Mouse (Mus musculus): Measurements from ENCODE around the gene Ap5s1. TPM values are rescaled to one million over a fixed set of nuclear protein-coding genes. Genes with fewer than 3 reads are reported as not detected.
"Not testable (repeated sequence)": the region's sequence is repeated elsewhere in the genome, so short reads cannot be mapped to it uniquely, and the experiment has no call there.

The Ap5s1 gene
- polyA plus RNA-seq, 1 experiment from 2014 or later = 31.4 TPM

DNA sequence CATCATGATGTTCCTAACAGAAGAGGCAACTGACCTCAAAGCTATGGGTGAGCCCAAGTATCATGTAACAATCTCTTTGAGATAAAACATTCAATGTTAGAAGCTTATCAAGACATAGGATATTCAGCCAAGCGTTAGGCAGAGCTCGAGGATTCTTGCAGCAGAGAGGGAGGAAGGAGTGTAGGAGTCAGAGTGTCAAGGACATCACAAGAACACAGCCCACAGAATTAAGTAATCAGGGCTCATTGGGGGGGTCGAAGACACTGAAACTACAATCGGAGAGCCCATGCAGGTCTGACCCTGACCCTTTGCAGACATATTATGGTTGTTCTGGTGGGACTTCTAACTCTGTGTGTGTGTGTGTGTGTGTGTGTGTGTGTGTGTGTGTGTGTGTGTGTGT, 13.2 kb downstream of the Ap5s1 start:
- WGBS = 82% methylated on average over 4 of the region's 4 CpGs
- Histone ChIP-seq H3K4me1 (replicated peaks; ENCODE audit: control insufficient read depth, insufficient read depth, low read length) (no peaks in the 10 kb centered on the region), H3K4me3 (ENCODE audit: low read depth, low read length) (no peak overlapping the region), H3K27me3 (ENCODE audit: control insufficient read depth, insufficient read depth, low read length) (no peaks in the 10 kb centered on the region), H3K9me3 (ENCODE audit: control insufficient read depth, low read length) (no peaks in the 10 kb centered on the region), H3K36me3 (ENCODE audit: control insufficient read depth, insufficient read depth, low read length) (no peaks in the 10 kb centered on the region), H3K27ac (ENCODE audit: low read depth, low read length) (no peak overlapping the region), H3K9ac (ENCODE audit: low read length) (no peak overlapping the region), H3K4me2 (ENCODE audit: low read depth, low read length, severe bottlenecking) (no peak overlapping the region)
- ATAC-seq (replicated peaks; ENCODE audit: low FRiP score) (no peak), DNase-seq (ENCODE audit: low spot score) (no peak)

GRCm38 (mm10) chr2:131221853-131222515, 15.1 kb downstream of the Ap5s1 start:
- H3K9ac ChIP-seq (ENCODE audit: low read length) = no peak overlapping the region
- no peak overlapping the region for H3K27ac ChIP-seq (ENCODE audit: low read depth, low read length)
- no peak overlapping the region for H3K4me2 ChIP-seq (ENCODE audit: low read depth, low read length, severe bottlenecking)
- H3K36me3 ChIP-seq (ENCODE audit: control insufficient read depth, insufficient read depth, low read length) = no peaks in the 10 kb centered on the region
- 77% methylated on average over 3 of the region's 3 CpGs for WGBS
- no peaks in the 10 kb centered on the region for H3K4me1 ChIP-seq (replicated peaks; ENCODE audit: control insufficient read depth, insufficient read depth, low read length)
- DNase-seq (ENCODE audit: low spot score) (no peak), ATAC-seq (replicated peaks; ENCODE audit: low FRiP score) (no peak)
- no peaks in the 10 kb centered on the region for H3K27me3 ChIP-seq (ENCODE audit: control insufficient read depth, insufficient read depth, low read length)
- no peaks in the 10 kb centered on the region for H3K9me3 ChIP-seq (ENCODE audit: control insufficient read depth, low read length)
- no peak overlapping the region for H3K4me3 ChIP-seq (ENCODE audit: low read depth, low read length)

GRCm38 (mm10) chr2:131222562-131222961, 15.7 kb downstream of the Ap5s1 start:
- no peak overlapping the region for H3K27ac ChIP-seq (ENCODE audit: low read depth, low read length)
- no peak for ATAC-seq (replicated peaks; ENCODE audit: low FRiP score)

DNA sequence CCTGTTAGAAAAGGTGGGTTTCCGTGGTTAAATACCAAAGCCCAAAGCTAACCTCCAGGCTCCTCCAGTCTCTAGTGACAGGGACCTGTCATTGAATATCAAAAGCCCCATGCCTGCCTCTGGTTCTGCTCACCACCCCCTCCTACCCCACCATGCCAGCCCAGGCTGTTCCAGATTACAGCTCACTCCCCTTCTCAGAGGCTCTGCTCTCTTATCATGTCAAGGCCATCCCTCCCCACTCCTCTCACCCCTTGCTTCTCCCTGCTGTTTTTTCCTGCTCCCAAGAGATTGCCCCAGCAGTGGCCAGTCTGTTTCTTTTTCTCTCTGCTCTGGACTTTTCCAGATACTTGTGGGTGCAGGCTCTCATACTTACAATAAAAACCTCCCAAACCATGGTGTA, 16.7 kb downstream of the Ap5s1 start:
- no peak overlapping the region for H3K4me3 ChIP-seq (ENCODE audit: low read depth, low read length)
- H3K36me3 ChIP-seq (ENCODE audit: control insufficient read depth, insufficient read depth, low read length) = no peaks in the 10 kb centered on the region
- H3K27me3 ChIP-seq (ENCODE audit: control insufficient read depth, insufficient read depth, low read length) = no peaks in the 10 kb centered on the region
- H3K4me1 ChIP-seq (replicated peaks; ENCODE audit: control insufficient read depth, insufficient read depth, low read length) = no peaks in the 10 kb centered on the region
- 78% methylated on average over 1 of the region's 1 CpGs for WGBS
- no peak overlapping the region for H3K9ac ChIP-seq (ENCODE audit: low read length)
- ATAC-seq (replicated peaks; ENCODE audit: low FRiP score) (no peak), DNase-seq (ENCODE audit: low spot score) (no peak)
- H3K27ac ChIP-seq (ENCODE audit: low read depth, low read length) = no peak overlapping the region
- no peak overlapping the region for H3K4me2 ChIP-seq (ENCODE audit: low read depth, low read length, severe bottlenecking)
- no peaks in the 10 kb centered on the region for H3K9me3 ChIP-seq (ENCODE audit: control insufficient read depth, low read length)

More at GRCm38 (mm10) chr2:131222562-131222961, 15.7 kb downstream of the Ap5s1 start:
- H3K4me3 ChIP-seq (ENCODE audit: low read depth, low read length) = no peak overlapping the region
- WGBS = 67% methylated on average over 5 of the region's 5 CpGs
- H3K4me2 ChIP-seq (ENCODE audit: low read depth, low read length, severe bottlenecking) = no peak overlapping the region
- no peaks in the 10 kb centered on the region for H3K27me3 ChIP-seq (ENCODE audit: control insufficient read depth, insufficient read depth, low read length)
- H3K36me3 ChIP-seq (ENCODE audit: control insufficient read depth, insufficient read depth, low read length) = no peaks in the 10 kb centered on the region
- H3K4me1 ChIP-seq (replicated peaks; ENCODE audit: control insufficient read depth, insufficient read depth, low read length) = no peaks in the 10 kb centered on the region
- H3K9ac ChIP-seq (ENCODE audit: low read length) = no peak overlapping the region
- no peaks in the 10 kb centered on the region for H3K9me3 ChIP-seq (ENCODE audit: control insufficient read depth, low read length)
- no peak for DNase-seq (ENCODE audit: low spot score)

DNA sequence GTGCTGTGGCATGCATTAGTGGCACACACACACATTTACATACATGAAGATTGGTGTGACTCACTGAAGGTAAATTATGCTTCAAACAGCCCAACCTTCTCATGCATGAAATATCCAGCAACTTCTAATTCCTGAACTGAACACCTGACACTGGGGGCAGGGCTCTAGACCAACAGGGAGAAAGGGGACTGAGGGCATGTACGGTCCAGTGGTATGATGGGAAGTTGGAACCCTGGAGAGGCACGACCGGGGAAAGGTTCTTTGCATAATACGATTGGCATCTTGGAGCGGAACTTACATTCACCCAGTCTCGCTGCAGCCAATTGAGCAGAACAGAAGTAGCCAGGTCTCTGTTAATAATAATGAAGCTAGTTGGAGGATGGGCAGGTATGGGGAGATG, 18.3 kb downstream of the Ap5s1 start:
- Histone ChIP-seq H3K4me1 (replicated peaks; ENCODE audit: control insufficient read depth, insufficient read depth, low read length) (no peaks in the 10 kb centered on the region), H3K27ac (ENCODE audit: low read depth, low read length) (no peak overlapping the region), H3K4me3 (ENCODE audit: low read depth, low read length) (no peak overlapping the region), H3K4me2 (ENCODE audit: low read depth, low read length, severe bottlenecking) (no peak overlapping the region), H3K9me3 (ENCODE audit: control insufficient read depth, low read length) (no peaks in the 10 kb centered on the region), H3K27me3 (ENCODE audit: control insufficient read depth, insufficient read depth, low read length) (no peaks in the 10 kb centered on the region), H3K9ac (ENCODE audit: low read length) (no peak overlapping the region), H3K36me3 (ENCODE audit: control insufficient read depth, insufficient read depth, low read length) (no peaks in the 10 kb centered on the region)
- DNase-seq (ENCODE audit: low spot score) (no peak), ATAC-seq (replicated peaks; ENCODE audit: low FRiP score) (no peak)
- WGBS = 93% methylated on average over 6 of the region's 6 CpGs

DNA sequence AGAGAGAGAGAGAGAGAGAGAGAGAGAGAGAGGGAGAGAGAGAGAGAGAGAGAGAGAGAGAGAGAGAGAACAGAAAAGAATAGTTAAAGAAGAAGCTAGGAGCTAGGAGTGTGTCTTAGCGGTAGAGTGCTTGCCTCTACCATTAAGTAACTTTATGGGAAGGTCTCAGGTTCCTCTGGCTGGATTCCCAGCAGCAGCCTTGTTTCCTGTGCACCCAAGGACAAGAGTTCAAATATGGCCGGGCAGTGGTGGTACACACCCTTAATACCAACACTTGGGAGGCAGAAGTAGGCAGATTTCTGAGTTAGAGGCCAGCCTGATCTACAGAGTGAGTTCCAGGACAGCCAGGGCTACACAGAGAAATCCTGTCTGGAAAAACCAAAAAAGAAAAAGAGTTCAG, 19.8 kb downstream of the Ap5s1 start:
- not testable (repeated sequence) for H3K4me2 ChIP-seq (ENCODE audit: low read depth, low read length, severe bottlenecking); H3K9me3 ChIP-seq (ENCODE audit: control insufficient read depth, low read length); H3K4me1 ChIP-seq (replicated peaks; ENCODE audit: control insufficient read depth, insufficient read depth, low read length); H3K36me3 ChIP-seq (ENCODE audit: control insufficient read depth, insufficient read depth, low read length); H3K4me3 ChIP-seq (ENCODE audit: low read depth, low read length); DNase-seq (ENCODE audit: low spot score); ATAC-seq (replicated peaks; ENCODE audit: low FRiP score); H3K27ac ChIP-seq (ENCODE audit: low read depth, low read length); H3K27me3 ChIP-seq (ENCODE audit: control insufficient read depth, insufficient read depth, low read length); H3K9ac ChIP-seq (ENCODE audit: low read length)
- 72% methylated on average over 2 of the region's 2 CpGs for WGBS

- Histone ChIP-seq H3K27me3 (ENCODE audit: control insufficient read depth, insufficient read depth, low read length) (no peaks in the 10 kb centered on the region), H3K9ac (ENCODE audit: low read length) (no peak overlapping the region), H3K4me1 (replicated peaks; ENCODE audit: control insufficient read depth, insufficient read depth, low read length) (no peaks in the 10 kb centered on the region), H3K36me3 (ENCODE audit: control insufficient read depth, insufficient read depth, low read length) (no peaks in the 10 kb centered on the region), H3K4me2 (ENCODE audit: low read depth, low read length, severe bottlenecking) (no peak overlapping the region), H3K4me3 (ENCODE audit: low read depth, low read length) (no peak overlapping the region), H3K9me3 (ENCODE audit: control insufficient read depth, low read length) (no peaks in the 10 kb centered on the region), H3K27ac (ENCODE audit: low read depth, low read length) (no peak overlapping the region)
- DNase-seq (ENCODE audit: low spot score) = no peak
- no peak for ATAC-seq (replicated peaks; ENCODE audit: low FRiP score)
- 91% methylated on average over 3 of the region's 3 CpGs for WGBS
These were observed 20.4 kb downstream of the Ap5s1 start for GRCm38 (mm10) chr2:131227243-131227642.

DNA sequence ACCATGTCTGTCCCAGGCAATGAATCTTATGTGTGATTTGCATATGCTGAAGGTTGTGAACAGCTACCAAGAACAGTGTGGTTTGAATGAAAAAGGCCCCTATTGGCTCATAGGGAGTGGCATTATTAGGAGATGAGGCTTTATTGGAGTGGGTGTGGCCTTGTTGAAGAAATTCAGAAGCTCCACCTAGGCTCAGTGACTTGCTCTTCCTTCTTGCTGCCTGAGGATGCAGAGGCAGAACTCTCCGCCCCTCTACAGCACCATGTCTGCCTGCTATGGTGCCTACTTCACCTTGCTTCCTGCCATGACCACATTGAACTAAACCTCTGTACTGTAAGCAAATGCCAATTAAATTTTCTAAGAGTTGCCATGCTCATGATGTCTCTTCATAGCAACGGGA, 25.7 kb downstream of the Ap5s1 start:
- H3K27ac ChIP-seq (ENCODE audit: low read depth, low read length) = no peak overlapping the region
- peaks cover 4% of the 10 kb centered on the region; the same call in 1 of the 2 replicates for H3K4me1 ChIP-seq (replicated peaks; ENCODE audit: control insufficient read depth, insufficient read depth, low read length)
- ATAC-seq (replicated peaks; ENCODE audit: low FRiP score) = no peak
- 84% methylated on average over 2 of the region's 2 CpGs for WGBS
- no peak for DNase-seq (ENCODE audit: low spot score)
- no peaks in the 10 kb centered on the region for H3K36me3 ChIP-seq (ENCODE audit: control insufficient read depth, insufficient read depth, low read length)
- no peak overlapping the region for H3K4me3 ChIP-seq (ENCODE audit: low read depth, low read length)
- H3K9ac ChIP-seq (ENCODE audit: low read length) = no peak overlapping the region
- H3K4me2 ChIP-seq (ENCODE audit: low read depth, low read length, severe bottlenecking) = no peak overlapping the region
- no peaks in the 10 kb centered on the region for H3K9me3 ChIP-seq (ENCODE audit: control insufficient read depth, low read length)
- H3K27me3 ChIP-seq (ENCODE audit: control insufficient read depth, insufficient read depth, low read length) = no peaks in the 10 kb centered on the region

Data from forebrain, embryonic 11.5 days (tissue).